Mouse (Mus musculus) midbrain, embryonic 11.5 days (tissue): Measurements from ENCODE around the gene Cd7. TPM values are rescaled to one million over a fixed set of nuclear protein-coding genes. Genes with fewer than 3 reads are reported as not detected.
A peak's percentile ranks its signal among the peaks of the same experiment; 100 is the strongest.

ENCODE experiments used
- ATAC-seq: fragments of 200-750 bp; cut with Nextera tagmentation; 2 replicates; pipeline ENCODE4 v1.8.0; 2017; ENCODE audit warnings: moderate TSS enrichment, moderate library complexity; ENCODE audit not compliant: low FRiP score
- DNase-seq: peaks from one replicate; pipeline ENCODE4 v3.0.0; 2015; ENCODE audit warnings: low spot score; ENCODE audit errors: missing footprints
- H3K27ac ChIP-seq: fragments of 300-500 bp; sonication (generic); 2 replicates; pipeline ENCODE4 v1.5.1; 2014; ENCODE audit warnings: low read depth, low read length
- H3K27me3 ChIP-seq: fragments of 300-500 bp; sonication (generic); 2 replicates; pipeline ENCODE4 v1.6.1; 2014; ENCODE audit warnings: mild to moderate bottlenecking, low read length, moderate library complexity, mixed read lengths; ENCODE audit not compliant: control insufficient read depth, insufficient read depth
- H3K36me3 ChIP-seq: fragments of 300-500 bp; sonication (generic); 2 replicates; pipeline ENCODE4 v1.6.1; 2014; ENCODE audit warnings: mild to moderate bottlenecking, low read length, moderate library complexity, mixed read lengths; ENCODE audit not compliant: control insufficient read depth, insufficient read depth
- H3K4me1 ChIP-seq: fragments of 300-500 bp; sonication (generic); 2 replicates; pipeline ENCODE4 v1.6.1; 2014; ENCODE audit warnings: low read length; ENCODE audit not compliant: control insufficient read depth, insufficient read depth
- H3K4me2 ChIP-seq: fragments of 300-500 bp; sonication (generic); 2 replicates; pipeline ENCODE4 v1.6.1; 2014; ENCODE audit warnings: mild to moderate bottlenecking, moderate library complexity
- H3K4me3 ChIP-seq: fragments of 300-500 bp; sonication (generic); 2 replicates; pipeline ENCODE4 v1.5.1; 2014; ENCODE audit warnings: low read depth, low read length
- H3K9ac ChIP-seq: fragments of 300-500 bp; sonication (generic); 2 replicates; pipeline ENCODE4 v1.6.1; 2014; ENCODE audit warnings: low read length
- H3K9me3 ChIP-seq: fragments of 300-500 bp; sonication (generic); 2 replicates; pipeline ENCODE4 v1.6.1; 2016; ENCODE audit warnings: low read length; ENCODE audit not compliant: control insufficient read depth
- WGBS: fragments of 180-500 bp; shearing (Covaris S2); extraction: QIAGEN DNeasy Blood & Tissue Kit; methylation state at CpG from one replicate; pipeline ENCODE4 v1.1.7; 2014; 5-methylcytosine and 5-hydroxymethylcytosine counted together
- polyA plus RNA-seq: library from polyadenylated mRNA; unstranded; fragments of >200 nt; fragmentation: Nextera tagmentation; extraction: Ambion mirVana; gene quantifications from 2 replicates; pipeline ENCODE4 v1.2.1, GENCODE M21; 2014

The Cd7 gene
- polyA plus RNA-seq, 1 experiment from 2014 or later, result not detected

DNA sequence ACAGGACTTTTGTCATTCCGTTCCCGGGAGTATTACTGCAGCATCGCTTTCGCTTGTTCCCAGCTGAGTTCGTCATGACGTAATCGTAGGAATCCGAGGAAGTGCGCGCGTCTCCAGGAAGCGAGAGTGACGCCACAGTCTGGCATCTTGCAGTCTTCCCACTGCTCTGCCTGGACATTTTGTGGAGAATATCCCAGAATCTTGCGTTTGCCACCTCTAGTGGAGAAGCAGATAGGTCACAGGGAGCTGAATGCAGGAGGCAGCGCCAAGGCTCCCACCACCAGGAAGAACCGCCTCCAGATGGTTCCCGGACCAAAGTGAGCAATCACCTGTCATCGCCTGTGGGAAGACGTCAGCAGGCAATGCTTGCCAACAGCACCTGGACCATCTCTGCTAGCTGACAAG lies 24.3 kb downstream of the Cd7 start:
- no peak for ATAC-seq
- H3K27me3 ChIP-seq, result no peaks in the 10 kb centered on the region
- no peak overlapping the region for H3K4me3 ChIP-seq
- no peak for DNase-seq
- 64% methylated on average over 19 of the region's 19 CpGs for WGBS
- peak overlapping the region; percentile 25 for H3K4me2 ChIP-seq
- H3K36me3 ChIP-seq, result no peaks in the 10 kb centered on the region
- H3K4me1 ChIP-seq, result no peaks in the 10 kb centered on the region
- no peak overlapping the region for H3K9ac ChIP-seq
- H3K9me3 ChIP-seq, result no peaks in the 10 kb centered on the region
- H3K27ac ChIP-seq, result no peak overlapping the region

DNA sequence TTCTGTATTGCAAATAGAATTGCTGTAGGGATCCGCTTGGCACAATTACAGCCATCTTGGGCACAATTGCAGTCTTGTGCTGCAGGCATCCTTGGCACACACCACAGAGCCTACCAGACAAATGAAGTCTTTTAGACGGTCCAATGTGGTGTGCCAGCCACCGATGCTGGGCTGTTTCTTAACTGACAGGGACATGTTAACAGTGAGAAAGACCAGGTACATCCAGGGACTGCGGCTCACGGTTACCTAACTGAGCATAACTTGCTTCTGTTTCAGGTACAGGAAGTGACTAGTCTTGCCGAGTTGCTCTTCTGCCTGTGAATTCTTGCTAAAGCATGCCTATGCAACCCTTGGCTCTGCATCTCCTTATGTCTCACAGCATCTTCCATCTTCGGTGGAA lies 25.6 kb downstream of the Cd7 start:
- no peaks in the 10 kb centered on the region for H3K27me3 ChIP-seq
- H3K36me3 ChIP-seq, result no peaks in the 10 kb centered on the region
- 92% methylated on average over 7 of the region's 7 CpGs for WGBS
- no peak overlapping the region for H3K9ac ChIP-seq
- H3K9me3 ChIP-seq, result no peaks in the 10 kb centered on the region
- H3K4me3 ChIP-seq, result no peak overlapping the region
- no peak overlapping the region for H3K27ac ChIP-seq
- H3K4me2 ChIP-seq, result no peak overlapping the region
- ATAC-seq, result no peak
- no peak for DNase-seq
- H3K4me1 ChIP-seq, result no peaks in the 10 kb centered on the region

DNA sequence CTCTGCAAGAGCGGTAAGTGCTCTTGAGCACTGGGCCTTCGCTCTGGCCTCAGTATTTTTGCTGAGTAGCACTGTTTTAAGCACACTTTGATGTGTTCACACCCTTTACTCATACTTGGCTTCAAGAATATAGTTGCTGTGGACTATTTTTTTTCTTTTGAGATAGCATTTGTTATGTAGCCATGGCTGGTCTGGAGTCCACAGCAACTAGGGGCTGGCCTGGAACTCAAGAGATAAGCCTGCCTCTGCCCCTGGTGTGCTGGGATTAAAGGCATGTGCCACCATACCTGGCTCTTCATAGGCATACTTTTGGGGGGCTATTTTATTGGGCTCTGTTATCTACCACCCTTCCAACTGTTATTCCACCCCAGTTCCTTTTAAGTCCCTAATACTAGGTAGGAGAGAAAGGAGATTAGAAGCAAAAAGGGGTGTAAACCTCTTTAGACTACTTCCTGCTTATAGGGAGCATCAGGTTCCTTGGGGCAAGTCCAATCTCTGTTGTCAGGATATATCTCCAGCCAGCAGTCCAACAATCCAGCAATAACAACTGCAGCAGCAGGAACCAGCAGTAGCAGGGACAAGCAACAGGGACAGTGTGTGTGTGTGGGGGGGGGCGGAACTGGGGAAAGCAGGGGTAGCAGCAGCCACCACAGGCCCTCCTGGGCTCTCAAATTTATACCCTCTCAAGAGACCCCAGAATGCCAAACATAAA lies 29.0 kb downstream of the Cd7 start:
- Histone ChIP-seq H3K9ac (no peak overlapping the region), H3K36me3 (no peaks in the 10 kb centered on the region), H3K9me3 (no peaks in the 10 kb centered on the region), H3K27me3 (no peaks in the 10 kb centered on the region), H3K4me2 (no peak overlapping the region), H3K27ac (no peak overlapping the region), H3K4me1 (no peaks in the 10 kb centered on the region), H3K4me3 (no peak overlapping the region)
- ATAC-seq (no peak), DNase-seq (no peak)
- WGBS, result 96% methylated on average over 3 of the region's 3 CpGs

DNA sequence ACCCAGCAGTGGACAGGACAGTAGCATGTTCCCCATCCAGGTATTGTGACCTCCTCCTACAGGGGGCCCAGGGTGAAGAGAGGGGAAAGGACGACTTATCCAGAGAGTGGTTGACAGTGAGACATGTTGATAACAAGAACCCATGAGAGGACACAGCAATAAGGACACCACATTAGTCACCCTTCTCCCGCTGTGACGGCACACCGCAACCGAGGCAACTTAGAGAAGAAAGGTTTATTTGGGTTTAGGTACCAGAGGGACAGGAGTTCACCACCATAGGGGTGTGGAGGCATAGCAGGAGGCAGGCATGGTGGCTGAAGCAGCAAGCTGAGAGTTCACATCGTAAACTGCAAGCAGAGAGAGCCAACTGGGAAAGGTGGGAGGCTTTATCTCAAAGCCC lies 33.0 kb downstream of the Cd7 start:
- Histone ChIP-seq H3K27me3 (no peaks in the 10 kb centered on the region), H3K36me3 (no peaks in the 10 kb centered on the region), H3K9ac (no peak overlapping the region), H3K9me3 (no peaks in the 10 kb centered on the region), H3K4me2 (no peak overlapping the region), H3K4me3 (no peak overlapping the region), H3K4me1 (no peaks in the 10 kb centered on the region), H3K27ac (no peak overlapping the region)
- WGBS, result 76% methylated on average over 6 of the region's 6 CpGs
- DNase-seq, result no peak
- ATAC-seq, result no peak

DNA sequence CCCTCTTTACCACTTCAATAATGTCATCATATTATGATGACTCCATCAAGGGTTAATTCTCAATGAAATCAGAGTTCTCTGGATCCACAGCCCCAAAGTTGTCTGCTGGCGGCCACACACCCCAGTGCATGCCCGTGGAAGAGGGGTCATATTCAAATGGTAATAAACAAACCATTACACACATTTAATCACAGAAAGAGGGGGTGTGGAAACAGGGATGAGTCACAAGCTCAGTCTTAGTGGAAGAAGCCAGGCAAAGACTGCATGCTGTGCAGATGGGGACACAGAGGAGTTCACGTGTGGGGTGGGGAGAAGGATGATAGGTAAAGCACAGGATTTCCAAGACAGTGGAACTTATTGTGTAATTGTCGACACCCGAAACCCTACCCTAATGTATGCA lies 34.9 kb downstream of the Cd7 start:
- H3K27me3 ChIP-seq, result no peaks in the 10 kb centered on the region
- H3K36me3 ChIP-seq, result no peaks in the 10 kb centered on the region
- ATAC-seq (no peak), DNase-seq (no peak)
- H3K4me2 ChIP-seq, result no peak overlapping the region
- H3K9ac ChIP-seq, result no peak overlapping the region
- H3K9me3 ChIP-seq, result no peaks in the 10 kb centered on the region
- 81% methylated on average over 5 of the region's 5 CpGs for WGBS
- no peak overlapping the region for H3K4me3 ChIP-seq
- no peak overlapping the region for H3K27ac ChIP-seq
- H3K4me1 ChIP-seq, result no peaks in the 10 kb centered on the region

DNA sequence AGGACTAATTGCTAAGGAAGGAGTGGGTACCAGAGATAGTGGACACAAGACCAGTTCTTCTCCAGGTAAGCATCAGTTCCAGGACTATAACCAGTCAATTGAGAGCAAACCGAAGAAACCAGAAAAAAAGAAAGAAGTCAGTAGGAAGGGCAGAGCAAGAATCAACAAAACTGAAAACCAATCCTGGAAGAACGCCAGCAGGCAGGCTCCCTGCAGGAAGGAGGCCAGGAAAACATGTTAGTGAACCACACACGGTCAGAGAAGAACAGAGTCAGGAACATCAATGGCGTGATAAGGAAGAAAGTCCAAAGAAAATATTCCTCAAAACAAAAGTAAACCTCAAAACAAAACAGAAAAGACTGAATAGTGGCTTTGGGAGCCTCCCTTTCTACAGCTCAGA lies 37.3 kb downstream of the Cd7 start:
- H3K4me3 ChIP-seq, result no peak overlapping the region
- no peaks in the 10 kb centered on the region for H3K36me3 ChIP-seq
- H3K27ac ChIP-seq, result no peak overlapping the region
- H3K4me2 ChIP-seq, result no peak overlapping the region
- no peaks in the 10 kb centered on the region for H3K27me3 ChIP-seq
- H3K9me3 ChIP-seq, result no peaks in the 10 kb centered on the region
- ATAC-seq (no peak), DNase-seq (no peak)
- no peaks in the 10 kb centered on the region for H3K4me1 ChIP-seq
- H3K9ac ChIP-seq, result no peak overlapping the region
- WGBS, result 87% methylated on average over 4 of the region's 4 CpGs

DNA sequence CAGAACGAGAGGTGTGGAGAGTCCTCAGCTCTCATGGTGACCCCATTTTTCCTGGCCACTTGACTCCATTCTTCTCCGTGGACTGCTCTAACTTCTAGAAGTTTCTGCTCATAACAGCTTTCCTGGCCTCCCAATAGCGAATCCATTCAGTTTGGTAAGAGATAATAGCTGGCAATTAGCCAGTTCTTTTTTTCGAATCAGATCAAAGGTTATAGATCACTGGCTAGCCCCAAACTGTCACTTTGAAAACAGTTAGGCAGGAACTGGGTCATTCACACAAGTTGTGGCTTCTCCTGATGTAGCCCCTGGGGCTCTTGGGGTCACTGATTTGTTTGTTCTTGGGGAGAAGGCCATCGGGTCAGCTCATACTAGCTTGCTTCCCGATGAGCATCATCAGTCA lies 44.5 kb downstream of the Cd7 start:
- Histone ChIP-seq H3K4me2 (no peak overlapping the region), H3K27me3 (no peaks in the 10 kb centered on the region), H3K9ac (no peak overlapping the region), H3K27ac (no peak overlapping the region), H3K9me3 (no peaks in the 10 kb centered on the region), H3K4me3 (no peak overlapping the region), H3K4me1 (peaks cover 6% of the 10 kb centered on the region), H3K36me3 (no peaks in the 10 kb centered on the region)
- WGBS, result 89% methylated on average over 6 of the region's 6 CpGs
- no peak for ATAC-seq
- DNase-seq, result no peak

DNA sequence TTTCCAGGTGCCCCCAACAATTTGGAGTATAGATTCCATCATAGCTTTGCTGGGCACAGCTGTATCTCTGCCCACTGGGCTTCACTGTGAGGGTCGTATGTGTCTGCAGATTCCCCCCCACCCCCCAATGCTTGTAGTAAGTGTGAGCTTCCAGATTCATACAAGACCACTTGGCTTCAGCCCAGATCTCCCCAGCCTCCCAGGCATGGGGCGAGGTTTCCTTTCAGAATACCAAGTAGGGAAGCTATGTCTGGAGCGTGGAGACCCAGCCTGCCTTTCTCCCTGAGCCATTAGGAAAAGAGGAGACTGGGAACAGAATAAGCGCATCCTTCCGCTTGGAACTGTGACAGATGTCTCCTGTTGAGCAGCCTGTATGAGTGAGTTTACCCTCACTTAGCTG lies 45.6 kb downstream of the Cd7 start:
- H3K27me3 ChIP-seq, result no peaks in the 10 kb centered on the region
- no peak overlapping the region for H3K4me2 ChIP-seq
- H3K4me3 ChIP-seq, result no peak overlapping the region
- H3K4me1 ChIP-seq, result peaks cover 18% of the 10 kb centered on the region
- no peak overlapping the region for H3K9ac ChIP-seq
- DNase-seq (no peak), ATAC-seq (no peak)
- no peaks in the 10 kb centered on the region for H3K36me3 ChIP-seq
- no peaks in the 10 kb centered on the region for H3K9me3 ChIP-seq
- H3K27ac ChIP-seq, result no peak overlapping the region
- 87% methylated on average over 5 of the region's 5 CpGs for WGBS

DNA sequence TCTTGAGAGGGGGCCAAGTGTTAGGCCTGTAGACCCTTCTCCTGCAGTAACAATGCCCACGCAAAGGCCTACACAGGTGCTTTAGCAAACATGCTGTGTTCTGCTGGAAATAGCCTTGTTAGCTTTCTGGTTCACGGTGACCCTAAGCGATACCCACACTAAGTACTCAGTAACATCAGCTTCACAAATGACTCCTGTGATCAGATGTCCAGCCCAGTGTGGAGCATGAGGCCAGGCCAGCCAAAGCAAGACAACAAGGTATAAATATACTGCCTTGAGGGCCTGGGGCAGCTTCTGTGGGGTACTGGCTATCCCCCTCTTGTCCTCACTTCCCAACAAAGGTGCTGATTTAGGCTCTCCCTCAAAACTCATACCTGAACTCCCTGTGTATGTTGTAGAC lies 46.1 kb downstream of the Cd7 start:
- Histone ChIP-seq H3K4me3 (no peak overlapping the region), H3K4me1 (peaks cover 21% of the 10 kb centered on the region), H3K27ac (no peak overlapping the region), H3K9ac (no peak overlapping the region), H3K27me3 (no peaks in the 10 kb centered on the region), H3K36me3 (no peaks in the 10 kb centered on the region), H3K4me2 (no peak overlapping the region), H3K9me3 (no peaks in the 10 kb centered on the region)
- WGBS, result 100% methylated on average over 3 of the region's 3 CpGs
- DNase-seq, result no peak
- ATAC-seq, result no peak
